Mouse (Mus musculus) lung, embryonic 16.5 days (tissue): ENCODE measurements around the gene Rpl41. TPM values are rescaled to one million over a fixed set of nuclear protein-coding genes. Genes with fewer than 3 reads are reported as not detected.

Experiments
- ATAC-seq: fragments of 200-750 bp; cut with Nextera tagmentation; 2 replicates; pipeline ENCODE4 v1.8.0; 2017; ENCODE audit warnings: low read depth, mild to moderate bottlenecking, moderate library complexity
- H3K27ac ChIP-seq: fragments of 300-500 bp; sonication (generic); 2 replicates; pipeline ENCODE4 v1.5.1; 2014; ENCODE audit warnings: mild to moderate bottlenecking, control low read depth, low read length
- H3K27me3 ChIP-seq: fragments of 300-500 bp; sonication (generic); 2 replicates; pipeline ENCODE4 v1.6.1; 2014; ENCODE audit warnings: low read depth, low read length, mixed read lengths; ENCODE audit not compliant: control insufficient read depth, insufficient read depth
- H3K36me3 ChIP-seq: fragments of 300-500 bp; sonication (generic); 2 replicates; pipeline ENCODE4 v1.6.1; 2014; ENCODE audit warnings: low read length; ENCODE audit not compliant: control insufficient read depth, insufficient read depth
- H3K4me1 ChIP-seq: fragments of 300-500 bp; sonication (generic); replicated peaks from 2 replicates; pipeline ENCODE4 v1.6.1; 2014; ENCODE audit warnings: low read length, mixed read lengths; ENCODE audit not compliant: control insufficient read depth, insufficient read depth
- H3K4me2 ChIP-seq: fragments of 300-500 bp; sonication (generic); 2 replicates; pipeline ENCODE4 v1.6.1; 2014; ENCODE audit warnings: low read depth, low read length, control low read depth
- H3K4me3 ChIP-seq: fragments of 300-500 bp; sonication (generic); 2 replicates; pipeline ENCODE4 v1.5.1; 2014; ENCODE audit warnings: mild to moderate bottlenecking, low read length, control low read depth
- H3K9ac ChIP-seq: fragments of 300-500 bp; sonication (generic); 2 replicates; pipeline ENCODE4 v1.6.1; 2014; ENCODE audit warnings: low read length, control low read depth
- H3K9me3 ChIP-seq: fragments of 300-500 bp; sonication (generic); 2 replicates; pipeline ENCODE4 v1.6.1; 2016; ENCODE audit warnings: low read length; ENCODE audit not compliant: control insufficient read depth
- WGBS: fragments of 180-500 bp; shearing (Covaris S2); extraction: QIAGEN DNeasy Blood & Tissue Kit; methylation state at CpG from one replicate; pipeline ENCODE4 v1.1.7; 2014; 5-methylcytosine and 5-hydroxymethylcytosine counted together
- polyA plus RNA-seq: library from polyadenylated mRNA; unstranded; fragments of >200 nt; fragmentation: Nextera tagmentation; extraction: Ambion mirVana; gene quantifications from 2 replicates; pipeline ENCODE4 v1.2.1, GENCODE M21; 2015

The Rpl41 gene
- polyA plus RNA-seq, 1 experiment from 2014 or later = 4,423 TPM

DNA sequence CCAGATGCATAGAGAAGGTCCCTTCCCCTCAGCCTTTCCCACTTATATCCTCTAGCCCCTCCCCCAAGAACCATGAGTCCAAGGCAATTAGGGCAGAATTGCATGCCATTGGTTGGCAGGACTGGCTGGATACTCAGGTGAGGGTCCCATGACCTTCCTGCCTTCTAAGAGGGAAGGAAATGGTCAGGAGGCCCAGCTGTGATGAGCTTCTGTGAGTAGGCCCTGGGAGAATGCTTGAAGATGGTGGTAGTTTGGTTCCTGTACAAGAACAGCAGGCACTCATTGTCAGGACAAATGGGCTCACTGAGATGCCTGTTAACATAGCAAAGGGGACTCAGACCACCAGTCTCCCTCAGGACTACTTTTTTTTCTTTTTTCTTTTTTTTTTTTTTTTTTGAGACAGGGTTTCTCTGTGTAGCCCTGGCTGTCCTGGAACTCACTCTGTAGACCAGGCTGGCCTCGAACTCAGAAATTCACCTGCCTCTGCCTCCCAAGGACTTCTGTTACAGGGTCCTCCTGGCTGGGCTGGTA is 10.7 kb downstream of the Rpl41 start:
- peaks cover 4% of the 10 kb centered on the region for H3K4me1 ChIP-seq
- H3K36me3 ChIP-seq = peaks cover 13% of the 10 kb centered on the region
- H3K4me3 ChIP-seq = no peak overlapping the region
- 77% methylated on average over 1 of the region's 1 CpGs for WGBS
- H3K4me2 ChIP-seq = no peak overlapping the region
- H3K27ac ChIP-seq = no peak overlapping the region
- no peak for ATAC-seq
- H3K9ac ChIP-seq = no peak overlapping the region
- no peaks in the 10 kb centered on the region for H3K27me3 ChIP-seq
- H3K9me3 ChIP-seq = no peaks in the 10 kb centered on the region

GRCm38 (mm10) chr10:128536266-128536940 is 12.7 kb downstream of the Rpl41 start:
- peak; percentile 97 for ATAC-seq
- Histone ChIP-seq H3K4me1 (peaks cover 4% of the 10 kb centered on the region; the same call in 1 of the 2 replicates), H3K27ac (peak overlapping the region; percentile 34; the same call in 1 of the 2 replicates), H3K4me2 (peak overlapping the region; percentile 55), H3K9ac (peak overlapping the region; percentile 63), H3K27me3 (no peaks in the 10 kb centered on the region), H3K4me3 (peak overlapping the region; percentile 20), H3K9me3 (no peaks in the 10 kb centered on the region), H3K36me3 (no peaks in the 10 kb centered on the region)
- WGBS = 12% methylated on average over 18 of the region's 18 CpGs

DNA sequence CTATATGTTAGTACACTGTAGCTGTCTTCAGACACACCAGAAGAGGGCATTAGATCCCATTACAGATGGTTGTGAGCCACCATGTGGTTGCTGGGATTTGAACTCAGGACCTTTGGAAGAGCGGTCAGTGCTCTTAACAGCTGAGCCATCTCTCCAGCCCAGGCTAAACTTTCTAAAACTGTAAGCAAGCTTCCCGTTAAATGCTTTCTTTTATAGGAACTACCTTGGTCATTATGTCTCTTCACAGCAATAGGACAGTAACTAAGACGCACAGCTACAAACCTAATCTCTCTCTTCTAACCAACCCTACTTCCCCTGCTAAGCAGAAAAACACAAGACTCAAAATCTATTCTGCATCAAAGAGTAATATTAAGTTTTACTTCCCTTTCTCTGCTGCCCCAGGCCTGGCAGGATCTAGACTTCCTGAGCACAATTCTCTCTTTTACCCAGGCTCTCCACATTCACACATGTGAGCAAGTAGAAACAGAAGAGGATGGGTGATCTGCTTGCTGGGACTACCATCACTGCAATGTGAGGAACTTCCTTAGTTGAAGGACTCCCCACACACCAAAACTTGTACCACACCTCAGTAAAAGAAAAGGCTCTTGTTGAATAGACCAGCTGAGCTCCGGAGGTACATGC is 13.4 kb downstream of the Rpl41 start:
- 73% methylated on average over 4 of the region's 4 CpGs for WGBS
- Histone ChIP-seq H3K4me2 (peak overlapping the region; percentile 55), H3K9ac (peak overlapping the region; percentile 63), H3K27ac (peak overlapping the region; percentile 34; the same call in 1 of the 2 replicates), H3K36me3 (no peaks in the 10 kb centered on the region), H3K9me3 (no peaks in the 10 kb centered on the region), H3K4me3 (peak overlapping the region; percentile 20), H3K27me3 (no peaks in the 10 kb centered on the region), H3K4me1 (peaks cover 4% of the 10 kb centered on the region; the same call in 1 of the 2 replicates)
- no peak; the same call in 1 of the 2 replicates for ATAC-seq

GRCm38 (mm10) chr10:128535206-128535605 is 13.9 kb downstream of the Rpl41 start:
- Histone ChIP-seq H3K4me1 (peaks cover 4% of the 10 kb centered on the region; the same call in 1 of the 2 replicates), H3K36me3 (no peaks in the 10 kb centered on the region), H3K9ac (no peak overlapping the region), H3K4me3 (no peak overlapping the region), H3K27ac (no peak overlapping the region), H3K4me2 (no peak overlapping the region), H3K9me3 (no peaks in the 10 kb centered on the region), H3K27me3 (no peaks in the 10 kb centered on the region)
- 74% methylated on average over 2 of the region's 2 CpGs for WGBS
- no peak for ATAC-seq

- WGBS = 28% methylated on average over 28 of the region's 28 CpGs
- no peak for ATAC-seq
Measured at GRCm38 (mm10) chr10:128526366-128527356, 22.4 kb downstream of the Rpl41 start.

DNA sequence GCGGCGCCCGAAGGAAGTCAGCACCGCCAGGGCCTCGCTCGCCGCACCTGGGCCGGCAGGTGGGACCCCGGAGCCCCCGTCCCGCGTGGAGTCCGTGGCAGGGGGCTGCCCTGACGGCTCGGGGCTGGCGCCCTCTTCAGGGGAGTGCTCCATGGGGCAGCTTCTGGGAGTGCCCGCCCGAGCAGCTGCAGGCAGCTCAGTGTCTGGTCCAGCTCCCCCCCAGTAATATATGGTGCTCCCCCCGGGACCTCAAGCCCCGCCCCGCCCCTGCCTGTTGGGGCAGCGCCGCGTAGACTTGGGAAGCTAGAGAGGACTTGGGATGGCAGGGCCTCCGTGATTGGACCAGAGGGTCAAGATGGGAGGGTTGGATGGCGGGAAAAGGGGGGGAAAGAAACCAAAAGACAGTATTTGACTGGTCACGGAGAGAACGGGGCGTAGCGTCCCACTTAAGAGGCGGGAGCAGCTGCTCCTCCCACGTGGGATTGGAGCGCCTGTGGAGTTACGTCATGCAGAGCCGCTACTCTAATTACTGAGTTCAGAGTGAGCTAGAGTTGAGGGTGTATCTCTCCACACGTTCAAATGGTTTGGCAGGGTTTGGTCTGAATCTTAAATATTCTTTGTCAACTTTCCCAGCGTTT is 23.3 kb downstream of the Rpl41 start, which contains the start of gene Esyt1:
Gene Esyt1 (minus strand): TSS at position 201 of the 638 bp plus-strand sequence.
- H3K27me3 ChIP-seq = 0 out of 2 replicates have a peak, but pooled peaks cover 2% of the 10 kb centered on the region
- H3K9ac ChIP-seq = peak within 1 kb of the TSS; percentile 86
- H3K27ac ChIP-seq = peak within 1 kb of the TSS; percentile 87
- under 1% methylated on average over 37 of the region's 37 CpGs for WGBS
- peak within 1 kb of the TSS; percentile 99 for H3K4me2 ChIP-seq
- H3K4me3 ChIP-seq = peak within 1 kb of the TSS; percentile 88
- no peaks in the 10 kb centered on the region for H3K9me3 ChIP-seq
- H3K36me3 ChIP-seq = no peaks in the 10 kb centered on the region
- ATAC-seq = peak; percentile 98
- peaks cover 12% of the 10 kb centered on the region for H3K4me1 ChIP-seq

More at GRCm38 (mm10) chr10:128526366-128527356, 22.4 kb downstream of the Rpl41 start:
- H3K9ac ChIP-seq = peak overlapping the region; percentile 57
- 0 out of 2 replicates have a peak, but pooled peaks cover 2% of the 10 kb centered on the region for H3K27me3 ChIP-seq
- peaks cover 12% of the 10 kb centered on the region for H3K4me1 ChIP-seq
- no peaks in the 10 kb centered on the region for H3K36me3 ChIP-seq
- peak overlapping the region; percentile 88 for H3K4me3 ChIP-seq
- H3K9me3 ChIP-seq = no peaks in the 10 kb centered on the region
- H3K27ac ChIP-seq = peak overlapping the region; percentile 34
- peak overlapping the region; percentile 99 for H3K4me2 ChIP-seq

- WGBS = under 1% methylated on average over 58 of the region's 58 CpGs
- Histone ChIP-seq H3K4me2 (peak overlapping the region; percentile 99), H3K9me3 (no peaks in the 10 kb centered on the region), H3K36me3 (no peaks in the 10 kb centered on the region), H3K27ac (peak overlapping the region; percentile 87), H3K4me3 (peak overlapping the region; percentile 88), H3K27me3 (0 out of 2 replicates have a peak, but pooled peaks cover 2% of the 10 kb centered on the region), H3K9ac (peak overlapping the region; percentile 86), H3K4me1 (peaks cover 12% of the 10 kb centered on the region)
- ATAC-seq = peak; percentile 34
Measured at GRCm38 (mm10) chr10:128524732-128525662, 24.1 kb downstream of the Rpl41 start.
